Mouse (Mus musculus): ENCODE results near the gene Pde3b. TPM values are rescaled to one million over a fixed set of nuclear protein-coding genes. Genes with fewer than 3 reads are reported as not detected.
"Not testable (repeated sequence)": the region's sequence is repeated elsewhere in the genome, so short reads cannot be mapped to it uniquely, and the experiment has no call there.

The Pde3b gene
- polyA plus RNA-seq, 1 experiment from 2014 or later = 5.2 TPM

GRCm38 (mm10) chr7:114480196-114480989, 65.3 kb downstream of the Pde3b start:
- peak overlapping the region; percentile 27 for H3K4me2 ChIP-seq
- no peak for ATAC-seq
- H3K9ac ChIP-seq = no peak overlapping the region
- H3K27me3 ChIP-seq (replicated peaks) = no peaks in the 10 kb centered on the region
- no peaks in the 10 kb centered on the region for H3K36me3 ChIP-seq
- H3K27ac ChIP-seq = no peak overlapping the region
- H3K4me1 ChIP-seq = peaks cover 14% of the 10 kb centered on the region
- no peaks in the 10 kb centered on the region for H3K9me3 ChIP-seq (replicated peaks)
- WGBS (ENCODE audit: insufficient replicate concordance) = 33% methylated on average over 6 of the region's 6 CpGs
- no peak overlapping the region for H3K4me3 ChIP-seq

- Histone ChIP-seq H3K9ac (no peak overlapping the region), H3K9me3 (replicated peaks) (no peaks in the 10 kb centered on the region), H3K27ac (no peak overlapping the region), H3K27me3 (replicated peaks) (no peaks in the 10 kb centered on the region), H3K36me3 (no peaks in the 10 kb centered on the region), H3K4me3 (no peak overlapping the region), H3K4me1 (peaks cover 14% of the 10 kb centered on the region), H3K4me2 (no peak overlapping the region)
- no peak for ATAC-seq
- WGBS (ENCODE audit: insufficient replicate concordance) = 67% methylated on average over 1 of the region's 1 CpGs
These were observed 65.9 kb downstream of the Pde3b start for GRCm38 (mm10) chr7:114481008-114481407.

GRCm38 (mm10) chr7:114481429-114481931, 66.4 kb downstream of the Pde3b start:
- Histone ChIP-seq H3K4me2 (no peak overlapping the region), H3K27ac (no peak overlapping the region), H3K9me3 (replicated peaks) (no peaks in the 10 kb centered on the region), H3K9ac (no peak overlapping the region), H3K27me3 (replicated peaks) (no peaks in the 10 kb centered on the region), H3K4me1 (peaks cover 14% of the 10 kb centered on the region), H3K4me3 (no peak overlapping the region), H3K36me3 (no peaks in the 10 kb centered on the region)
- 80% methylated on average over 2 of the region's 2 CpGs for WGBS (ENCODE audit: insufficient replicate concordance)
- no peak for ATAC-seq

- H3K4me1 ChIP-seq = peaks cover 5% of the 10 kb centered on the region; the same call in 1 of the 2 replicates
- H3K4me2 ChIP-seq = no peak overlapping the region
- no peak for ATAC-seq
These were observed 77.5 kb downstream of the Pde3b start for GRCm38 (mm10) chr7:114492540-114492939.

GRCm38 (mm10) chr7:114494033-114494432, 79.0 kb downstream of the Pde3b start:
- Histone ChIP-seq H3K9me3 (replicated peaks) (no peaks in the 10 kb centered on the region), H3K36me3 (no peaks in the 10 kb centered on the region), H3K4me3 (no peak overlapping the region), H3K27me3 (replicated peaks) (no peaks in the 10 kb centered on the region), H3K4me2 (no peak overlapping the region), H3K9ac (no peak overlapping the region), H3K27ac (no peak overlapping the region), H3K4me1 (peaks cover 5% of the 10 kb centered on the region; the same call in 1 of the 2 replicates)
- 74% methylated on average over 5 of the region's 5 CpGs for WGBS (ENCODE audit: insufficient replicate concordance)
- no peak for ATAC-seq

More at GRCm38 (mm10) chr7:114492540-114492939, 77.5 kb downstream of the Pde3b start:
- H3K36me3 ChIP-seq = no peaks in the 10 kb centered on the region
- no peak overlapping the region for H3K9ac ChIP-seq
- no peak overlapping the region for H3K4me3 ChIP-seq
- no peaks in the 10 kb centered on the region for H3K9me3 ChIP-seq (replicated peaks)
- no peak overlapping the region for H3K27ac ChIP-seq
- no peaks in the 10 kb centered on the region for H3K27me3 ChIP-seq (replicated peaks)

GRCm38 (mm10) chr7:114499293-114499692, 84.2 kb downstream of the Pde3b start:
- H3K27ac ChIP-seq = no peak overlapping the region
- no peak overlapping the region for H3K4me3 ChIP-seq
- 76% methylated on average over 1 of the region's 1 CpGs for WGBS (ENCODE audit: insufficient replicate concordance)
- no peak overlapping the region for H3K9ac ChIP-seq
- no peaks in the 10 kb centered on the region for H3K27me3 ChIP-seq (replicated peaks)
- no peaks in the 10 kb centered on the region for H3K36me3 ChIP-seq
- no peak overlapping the region for H3K4me2 ChIP-seq
- no peak for ATAC-seq
- no peaks in the 10 kb centered on the region for H3K4me1 ChIP-seq
- H3K9me3 ChIP-seq (replicated peaks) = no peaks in the 10 kb centered on the region

- Histone ChIP-seq H3K9me3 (replicated peaks) (no peaks in the 10 kb centered on the region), H3K4me3 (no peak overlapping the region), H3K27ac (no peak overlapping the region), H3K4me1 (no peaks in the 10 kb centered on the region), H3K9ac (no peak overlapping the region), H3K27me3 (replicated peaks) (no peaks in the 10 kb centered on the region), H3K36me3 (peaks cover 3% of the 10 kb centered on the region; the same call in 1 of the 2 replicates), H3K4me2 (no peak overlapping the region)
- 56% methylated on average over 2 of the region's 2 CpGs for WGBS (ENCODE audit: insufficient replicate concordance)
- ATAC-seq = no peak
These were observed 93.8 kb downstream of the Pde3b start for GRCm38 (mm10) chr7:114508879-114509278.

GRCm38 (mm10) chr7:114520122-114520521, 105.0 kb downstream of the Pde3b start:
- Histone ChIP-seq H3K4me1 (no peaks in the 10 kb centered on the region), H3K27me3 (replicated peaks) (no peaks in the 10 kb centered on the region), H3K27ac (no peak overlapping the region), H3K4me2 (no peak overlapping the region), H3K36me3 (peaks cover 8% of the 10 kb centered on the region; the same call in 1 of the 2 replicates), H3K9ac (no peak overlapping the region), H3K4me3 (no peak overlapping the region), H3K9me3 (replicated peaks) (no peaks in the 10 kb centered on the region)
- 87% methylated on average over 1 of the region's 1 CpGs for WGBS (ENCODE audit: insufficient replicate concordance)
- no peak for ATAC-seq

- no peaks in the 10 kb centered on the region for H3K9me3 ChIP-seq (replicated peaks)
- 56% methylated on average over 1 of the region's 1 CpGs for WGBS (ENCODE audit: insufficient replicate concordance)
- no peak overlapping the region for H3K9ac ChIP-seq
- H3K27ac ChIP-seq = no peak overlapping the region
- H3K4me1 ChIP-seq = no peaks in the 10 kb centered on the region
- H3K4me2 ChIP-seq = no peak overlapping the region
- no peaks in the 10 kb centered on the region for H3K27me3 ChIP-seq (replicated peaks)
- peaks cover 5% of the 10 kb centered on the region; the same call in 1 of the 2 replicates for H3K36me3 ChIP-seq
- no peak for ATAC-seq
- no peak overlapping the region for H3K4me3 ChIP-seq
These were observed 111.2 kb downstream of the Pde3b start for GRCm38 (mm10) chr7:114526245-114526644.

- H3K27me3 ChIP-seq (replicated peaks) = no peaks in the 10 kb centered on the region
- H3K9me3 ChIP-seq (replicated peaks) = no peaks in the 10 kb centered on the region
- H3K4me2 ChIP-seq = no peak overlapping the region
- H3K9ac ChIP-seq = no peak overlapping the region
- H3K4me3 ChIP-seq = no peak overlapping the region
- no peak overlapping the region for H3K27ac ChIP-seq
- WGBS (ENCODE audit: insufficient replicate concordance) = 76% methylated on average over 1 of the region's 1 CpGs
- peaks cover 11% of the 10 kb centered on the region for H3K36me3 ChIP-seq
- no peaks in the 10 kb centered on the region for H3K4me1 ChIP-seq
- no peak for ATAC-seq
These were observed 121.1 kb downstream of the Pde3b start for GRCm38 (mm10) chr7:114536179-114536578.

GRCm38 (mm10) chr7:114562531-114563241, 147.6 kb downstream of the Pde3b start, which contains the start of gene Cyp2r1:
Cyp2r1 (minus strand) TSS chr7:114562972.
- peak; percentile 98 for ATAC-seq
- Histone ChIP-seq H3K36me3 (no peaks in the 10 kb centered on the region), H3K9me3 (replicated peaks) (no peaks in the 10 kb centered on the region), H3K27ac (peak within 1 kb of the TSS; percentile 73), H3K4me2 (peak within 1 kb of the TSS; percentile 74), H3K4me1 (peaks cover 10% of the 10 kb centered on the region), H3K4me3 (peak within 1 kb of the TSS; percentile 51), H3K27me3 (replicated peaks) (no peaks in the 10 kb centered on the region), H3K9ac (peak within 1 kb of the TSS; percentile 41)
- 5% methylated on average over 52 of the region's 56 CpGs for WGBS (ENCODE audit: insufficient replicate concordance)

- not testable (repeated sequence) for H3K9ac ChIP-seq; H3K27ac ChIP-seq; ATAC-seq; H3K36me3 ChIP-seq; H3K9me3 ChIP-seq (replicated peaks); H3K27me3 ChIP-seq (replicated peaks); H3K4me2 ChIP-seq; H3K4me3 ChIP-seq; H3K4me1 ChIP-seq
- WGBS (ENCODE audit: insufficient replicate concordance) = 75% methylated on average over 4 of the region's 4 CpGs
These were observed 158.8 kb downstream of the Pde3b start for GRCm38 (mm10) chr7:114573866-114574265.

Data from liver, embryonic 12.5 days (tissue).